Mouse (Mus musculus) small intestine, adult 2 months (tissue): ENCODE measurements at regions not wholly inside any gene's neighbourhood (a gene's known extent, or its start where the extent isn't known, plus 50 kb on each side); places are given as distances from the start of the nearest gene placed in this dataset.

ENCODE experiments used
- H3K27ac ChIP-seq: fragments of 200-500 bp; 2 replicates; pipeline ENCODE4 v1.5.1; 2012; ENCODE audit warnings: low read depth, low read length, control low read depth, inconsistent platforms; ENCODE audit not compliant: insufficient read depth
- H3K27me3 ChIP-seq: fragments of 200-500 bp; 2 replicates; pipeline ENCODE4 v1.6.1; 2012; ENCODE audit warnings: mild to moderate bottlenecking, moderate library complexity, low read length, inconsistent platforms; ENCODE audit not compliant: control insufficient read depth, insufficient read depth
- H3K36me3 ChIP-seq: fragments of 200-500 bp; 2 replicates; pipeline ENCODE4 v1.6.1; 2012; ENCODE audit warnings: mild to moderate bottlenecking, low read length, control low read depth, inconsistent platforms; ENCODE audit not compliant: control insufficient read depth, insufficient read depth
- H3K4me1 ChIP-seq: fragments of 200-500 bp; 2 replicates; pipeline ENCODE4 v1.6.1; 2012; ENCODE audit warnings: low read length, inconsistent platforms, mixed read lengths; ENCODE audit not compliant: control insufficient read depth, insufficient read depth, insufficient read length
- H3K4me3 ChIP-seq: fragments of 200-500 bp; 2 replicates; pipeline ENCODE4 v1.5.1; 2012; ENCODE audit warnings: low read depth, mild to moderate bottlenecking, control low read depth, inconsistent platforms, low read length, moderate library complexity
- CTCF ChIP-seq: fragments of 200-500 bp; IDR thresholded peaks from 2 replicates; pipeline ENCODE4 v1.5.1; 2012; ENCODE audit warnings: low read depth, mild to moderate bottlenecking, control low read depth, inconsistent platforms, low read length, moderate library complexity, mixed read lengths; ENCODE audit not compliant: insufficient replicate concordance, insufficient read length; ENCODE audit errors: extremely low read depth
- POLR2A ChIP-seq: fragments of 200-500 bp; IDR thresholded peaks from 2 replicates; pipeline ENCODE4 v1.6.1; 2012; ENCODE audit warnings: low read depth, mild to moderate bottlenecking, control low read depth, inconsistent platforms, low read length, moderate library complexity
- WGBS: fragments of 180-500 bp; shearing (Covaris S2); methylation state at CpG from one replicate; pipeline ENCODE4 v1.1.7; 2018; 5-methylcytosine and 5-hydroxymethylcytosine counted together

DNA sequence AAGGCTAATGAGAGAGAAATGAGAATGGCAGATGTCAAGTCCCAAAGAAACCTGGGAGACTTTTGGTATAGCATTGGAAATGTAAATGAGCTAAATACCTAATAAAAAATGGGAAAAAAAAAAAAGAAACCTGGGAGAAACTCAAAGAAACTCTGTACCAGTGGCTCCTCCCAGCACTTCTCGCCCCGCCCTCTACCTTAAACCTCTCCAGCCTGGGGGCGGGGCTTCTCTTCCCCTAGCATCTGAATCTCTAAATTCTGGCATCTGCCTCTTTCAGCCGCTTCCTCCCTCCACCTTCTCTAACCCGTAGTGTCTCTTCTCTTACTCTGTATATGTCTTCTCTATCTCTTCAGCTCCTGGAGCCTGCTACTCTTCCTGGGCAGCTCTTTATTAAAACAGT, 53.2 kb downstream of the Gpr6 start:
- 57% methylated on average over 5 of the region's 5 CpGs for WGBS
- no peaks in the 10 kb centered on the region for H3K4me1 ChIP-seq
- no peak overlapping the region for H3K4me3 ChIP-seq
- no peak for TF ChIP-seq POLR2A
- no peak for TF ChIP-seq CTCF
- no peaks in the 10 kb centered on the region for H3K27me3 ChIP-seq
- H3K36me3 ChIP-seq, result no peaks in the 10 kb centered on the region
- no peak overlapping the region for H3K27ac ChIP-seq

DNA sequence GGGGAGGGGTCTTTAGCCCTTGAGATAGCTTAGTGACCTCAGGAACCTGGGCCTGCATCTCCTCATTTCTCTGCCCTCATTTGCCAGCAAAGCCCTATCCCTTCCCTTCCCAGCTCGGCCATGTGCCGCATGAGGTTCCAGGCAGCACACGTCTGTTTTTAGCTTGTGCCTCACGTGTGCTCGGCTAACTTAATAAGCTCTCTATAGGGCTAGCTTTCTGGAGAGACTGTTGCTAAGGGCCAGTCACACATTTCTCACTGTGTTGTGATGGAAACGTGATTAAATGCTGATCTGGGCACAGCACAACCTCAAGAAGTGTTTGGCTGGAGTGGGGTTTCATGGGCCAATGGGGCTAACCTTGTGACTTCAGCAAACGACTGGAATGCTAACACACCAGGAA, 55.5 kb downstream of the Gpr6 start:
- Histone ChIP-seq H3K27me3 (no peaks in the 10 kb centered on the region), H3K4me3 (no peak overlapping the region), H3K27ac (no peak overlapping the region), H3K36me3 (no peaks in the 10 kb centered on the region), H3K4me1 (no peaks in the 10 kb centered on the region)
- TF ChIP-seq CTCF, result no peak
- TF ChIP-seq POLR2A, result no peak
- WGBS, result 69% methylated on average over 7 of the region's 7 CpGs

DNA sequence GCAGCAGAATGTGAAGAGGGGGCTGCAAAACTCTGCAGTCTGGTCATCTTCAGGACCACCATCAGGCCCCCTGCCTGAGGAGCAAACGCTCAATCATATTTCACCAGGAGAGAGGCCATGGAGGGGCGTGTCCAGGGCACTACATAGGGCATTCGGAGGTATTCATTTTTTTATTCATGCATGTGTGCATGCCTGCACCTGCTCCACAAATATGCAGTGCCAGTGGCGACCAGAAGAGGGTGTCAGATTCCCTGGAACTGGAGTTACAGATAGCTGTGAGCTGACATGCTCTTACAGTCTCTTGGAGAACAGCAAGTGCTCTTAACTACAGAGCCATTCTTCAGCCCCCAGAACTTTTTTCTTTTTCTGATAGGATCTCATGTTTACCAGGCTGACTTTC, 56.4 kb downstream of the Gpr6 start:
- Histone ChIP-seq H3K27me3 (no peaks in the 10 kb centered on the region), H3K36me3 (no peaks in the 10 kb centered on the region), H3K4me1 (no peaks in the 10 kb centered on the region), H3K27ac (no peak overlapping the region), H3K4me3 (no peak overlapping the region)
- no peak for TF ChIP-seq POLR2A
- TF ChIP-seq CTCF, result peak; percentile 35; the same call in 1 of the 2 replicates
- WGBS, result 14% methylated on average over 4 of the region's 4 CpGs

DNA sequence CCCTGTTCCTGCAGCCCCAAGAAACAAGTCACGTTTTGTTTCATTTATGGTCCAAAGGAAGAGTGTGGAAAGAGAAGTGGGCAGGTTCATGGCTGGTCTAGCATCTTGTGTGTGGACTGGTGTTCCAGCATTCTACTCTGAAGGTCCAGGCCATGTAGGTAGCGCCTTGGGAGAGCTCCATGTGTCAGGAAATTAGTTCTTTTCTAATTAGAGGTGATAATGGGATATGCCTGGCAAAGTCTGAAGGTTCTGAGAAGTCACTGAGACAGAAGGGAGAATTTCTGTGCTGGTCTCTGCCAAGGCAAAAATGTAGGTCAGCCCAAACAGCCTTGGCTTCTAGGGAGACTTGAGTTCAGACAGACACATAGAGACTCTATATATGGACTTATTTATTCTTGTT, 61.5 kb downstream of the Gpr6 start:
- no peak for TF ChIP-seq CTCF
- no peak for TF ChIP-seq POLR2A
- H3K27ac ChIP-seq, result no peak overlapping the region
- no peaks in the 10 kb centered on the region for H3K36me3 ChIP-seq
- WGBS, result 91% methylated on average over 2 of the region's 2 CpGs
- H3K4me1 ChIP-seq, result peaks cover 7% of the 10 kb centered on the region
- no peak overlapping the region for H3K4me3 ChIP-seq
- no peaks in the 10 kb centered on the region for H3K27me3 ChIP-seq

DNA sequence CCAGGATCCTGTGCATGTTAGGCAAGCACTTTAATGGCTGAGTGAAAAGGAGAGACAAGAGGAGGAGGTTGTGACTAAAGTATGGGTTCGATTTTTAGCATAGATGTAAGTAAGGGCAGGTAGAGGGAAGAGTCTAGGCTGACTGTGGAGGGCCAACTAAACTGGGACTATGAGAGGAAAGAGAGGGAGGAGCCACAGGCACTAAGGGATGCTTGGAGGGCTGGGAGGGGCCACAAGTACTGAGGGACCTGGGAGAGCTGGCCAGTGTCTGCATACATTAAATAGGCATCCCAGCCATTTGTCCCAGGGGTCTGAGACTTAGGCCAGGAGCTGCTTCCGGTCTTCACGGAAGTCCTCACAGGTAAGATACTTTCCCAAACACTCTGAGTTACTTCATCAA, 64.2 kb downstream of the Gpr6 start:
- 88% methylated on average over 3 of the region's 3 CpGs for WGBS
- Histone ChIP-seq H3K4me3 (no peak overlapping the region), H3K4me1 (peaks cover 7% of the 10 kb centered on the region), H3K36me3 (no peaks in the 10 kb centered on the region), H3K27ac (no peak overlapping the region), H3K27me3 (no peaks in the 10 kb centered on the region)
- TF ChIP-seq POLR2A, result no peak
- TF ChIP-seq CTCF, result no peak

DNA sequence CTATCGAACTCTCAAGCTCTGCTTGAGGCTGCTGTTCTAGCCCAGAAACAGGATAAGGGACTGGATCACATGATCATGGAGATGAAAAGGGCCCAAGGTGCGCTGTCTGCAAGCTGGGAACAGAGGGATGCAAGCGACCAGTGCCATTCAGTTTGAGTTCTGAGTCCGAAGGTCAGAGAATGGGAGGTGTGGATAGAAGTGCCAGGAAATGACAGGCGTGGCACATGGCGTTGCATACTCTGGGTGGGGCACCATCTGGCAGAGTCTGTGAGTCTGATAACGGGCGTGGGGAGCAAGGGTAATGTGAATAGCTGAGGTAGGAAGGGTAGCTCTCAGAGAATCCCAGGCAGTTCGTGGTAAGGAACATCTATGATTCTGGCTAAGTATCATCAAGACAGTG, 65.5 kb downstream of the Gpr6 start:
- Histone ChIP-seq H3K4me1 (peaks cover 7% of the 10 kb centered on the region), H3K27ac (no peak overlapping the region), H3K4me3 (no peak overlapping the region), H3K27me3 (no peaks in the 10 kb centered on the region), H3K36me3 (no peaks in the 10 kb centered on the region)
- WGBS, result 28% methylated on average over 9 of the region's 9 CpGs
- TF ChIP-seq POLR2A, result no peak
- no peak for TF ChIP-seq CTCF

DNA sequence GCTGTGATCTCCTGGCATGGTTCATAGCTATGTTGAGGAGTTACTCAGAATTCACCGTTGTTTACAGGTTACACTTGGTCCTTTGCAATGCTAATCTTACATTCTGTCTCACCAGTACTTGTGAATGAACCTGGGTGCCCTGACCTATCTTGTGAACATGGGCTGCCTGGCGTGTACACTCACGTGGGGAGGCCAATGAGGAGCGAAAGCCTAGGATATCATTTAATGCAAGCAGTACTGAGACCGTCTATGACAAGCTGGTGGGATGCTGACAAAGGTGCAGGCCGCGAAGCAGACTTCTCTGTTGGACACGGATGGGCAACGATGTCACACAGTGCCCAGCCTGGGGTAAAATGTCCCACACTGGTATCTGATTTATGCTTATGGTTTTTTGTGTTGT, 66.3 kb downstream of the Gpr6 start:
- Histone ChIP-seq H3K27ac (no peak overlapping the region), H3K27me3 (no peaks in the 10 kb centered on the region), H3K36me3 (no peaks in the 10 kb centered on the region), H3K4me3 (no peak overlapping the region), H3K4me1 (peaks cover 7% of the 10 kb centered on the region)
- no peak for TF ChIP-seq POLR2A
- no peak for TF ChIP-seq CTCF
- 96% methylated on average over 9 of the region's 9 CpGs for WGBS

DNA sequence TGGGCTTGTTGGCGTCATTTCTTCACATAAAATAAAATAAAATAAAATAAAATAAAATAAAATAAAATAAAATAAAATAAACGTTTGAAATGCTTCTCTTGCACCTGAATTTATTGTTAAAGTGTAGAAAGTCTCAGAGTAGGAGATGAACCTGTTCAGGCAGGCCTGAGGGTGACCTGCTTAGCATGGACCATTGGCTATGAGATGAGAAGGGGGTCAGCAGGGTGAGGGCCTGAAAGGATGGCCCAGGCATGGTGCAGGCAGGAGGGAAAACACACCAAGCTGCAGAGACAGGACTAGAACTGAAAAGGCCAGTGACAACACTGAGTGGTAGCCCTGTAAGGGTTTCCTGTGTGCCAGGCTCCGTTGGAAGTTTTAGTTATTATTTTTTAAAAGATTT, 67.3 kb downstream of the Gpr6 start:
- Histone ChIP-seq H3K4me1 (peaks cover 7% of the 10 kb centered on the region), H3K27me3 (no peaks in the 10 kb centered on the region), H3K27ac (no peak overlapping the region), H3K4me3 (no peak overlapping the region), H3K36me3 (no peaks in the 10 kb centered on the region)
- TF ChIP-seq POLR2A (no peak), CTCF (no peak)
- 64% methylated on average over 3 of the region's 3 CpGs for WGBS
